Mouse (Mus musculus): ENCODE results near the gene Gucy1b2.

DNA sequence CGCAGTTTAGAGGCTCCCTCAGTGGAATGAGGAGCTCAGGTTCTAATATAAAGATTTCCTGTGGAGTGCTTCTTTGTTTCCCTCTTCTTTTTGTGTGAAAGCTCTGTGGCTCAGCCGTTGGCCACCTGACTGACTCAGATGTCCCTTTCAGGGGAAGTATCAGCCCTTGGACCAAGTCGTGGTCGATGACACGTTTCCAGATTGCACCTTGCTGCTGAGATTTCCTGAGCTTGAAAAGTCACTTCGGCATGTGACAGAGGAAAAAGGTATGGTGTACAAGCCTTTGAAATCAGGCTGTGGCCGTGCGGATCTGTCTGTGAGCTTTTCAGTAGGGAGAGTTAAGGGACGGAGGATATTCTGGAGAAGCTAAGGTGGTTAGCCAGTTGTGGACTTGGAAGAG is 102.7 kb downstream of the Gucy1b2 start:
- TF ChIP-seq CTCF (IDR thresholded peaks at IDR 0.05) (no peak), EP300 (IDR thresholded peaks at IDR 0.05; ENCODE audit: insufficient read depth, low read depth, low read length) (no peak)
